Mouse (Mus musculus): Measurements from ENCODE around the gene Gnat3. TPM values are rescaled to one million over a fixed set of nuclear protein-coding genes. Genes with fewer than 3 reads are reported as not detected.
A peak's percentile ranks its signal among the peaks of the same experiment; 100 is the strongest.

The Gnat3 gene
- total RNA-seq, 2 experiments from 2014 or later = not detected

DNA sequence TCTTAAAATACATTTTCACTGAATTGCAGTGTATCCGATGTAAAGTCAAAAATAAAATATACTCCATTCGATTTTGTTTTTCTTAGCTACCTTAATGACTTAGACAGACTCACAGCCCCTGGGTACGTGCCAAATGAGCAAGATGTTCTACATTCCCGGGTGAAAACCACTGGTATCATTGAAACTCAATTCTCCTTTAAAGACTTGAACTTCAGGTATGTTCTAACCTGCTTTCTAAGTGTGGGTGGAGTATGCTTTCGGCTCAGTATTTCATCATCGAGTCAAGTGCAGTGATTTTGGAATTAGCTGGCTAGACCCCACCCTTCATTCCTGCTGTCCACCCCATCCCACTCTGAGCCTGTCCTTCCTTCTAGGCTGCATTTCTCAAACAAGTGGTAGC, 41.3 kb downstream of the Gnat3 start:
- no peak for DNase-seq (ENCODE audit: low spot score in 2 of 2)
- intact Hi-C loops (cut with DNase I) = no loop called here

DNA sequence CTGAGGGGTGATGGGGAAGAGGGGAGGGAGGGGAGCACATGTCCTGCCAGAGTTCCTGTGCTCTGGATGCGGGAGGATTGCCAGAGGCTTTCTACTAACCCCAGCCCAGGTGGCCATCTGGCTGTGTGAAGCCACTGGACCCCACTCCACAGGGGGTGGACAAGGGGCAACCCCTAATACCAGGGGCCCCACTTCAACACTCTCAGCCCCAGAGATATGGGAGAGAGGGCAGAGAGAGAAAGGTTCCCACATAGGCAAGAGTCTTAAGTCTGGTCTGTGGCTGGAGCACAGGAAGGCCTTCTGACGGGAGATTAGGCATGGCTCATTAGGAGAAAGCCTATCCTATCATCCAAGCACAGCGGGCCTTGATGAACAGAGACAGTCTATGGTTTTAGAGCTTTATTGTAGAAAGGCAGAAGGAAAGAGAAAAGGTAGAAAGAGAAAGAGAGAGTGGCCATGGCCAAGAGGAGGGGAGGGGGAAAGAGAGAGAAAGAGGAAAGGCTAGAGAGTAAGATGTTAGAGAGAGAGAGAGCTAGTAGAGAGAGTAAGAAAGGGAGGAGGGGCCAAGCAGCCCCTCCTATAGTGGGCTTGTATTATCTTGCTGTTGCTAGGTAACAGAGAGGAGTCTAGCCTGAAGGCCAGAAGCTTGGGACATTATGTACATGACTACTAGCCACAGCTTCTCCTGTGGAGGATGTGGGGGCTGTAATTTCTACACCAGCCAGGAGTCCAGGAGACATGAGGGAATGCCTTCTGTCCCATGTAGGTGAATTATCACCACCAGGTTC, 42.7 kb downstream of the Gnat3 start:
- no peak for DNase-seq (ENCODE audit: low spot score in 2 of 2)
- intact Hi-C loops (cut with DNase I) = no loop called here

DNA sequence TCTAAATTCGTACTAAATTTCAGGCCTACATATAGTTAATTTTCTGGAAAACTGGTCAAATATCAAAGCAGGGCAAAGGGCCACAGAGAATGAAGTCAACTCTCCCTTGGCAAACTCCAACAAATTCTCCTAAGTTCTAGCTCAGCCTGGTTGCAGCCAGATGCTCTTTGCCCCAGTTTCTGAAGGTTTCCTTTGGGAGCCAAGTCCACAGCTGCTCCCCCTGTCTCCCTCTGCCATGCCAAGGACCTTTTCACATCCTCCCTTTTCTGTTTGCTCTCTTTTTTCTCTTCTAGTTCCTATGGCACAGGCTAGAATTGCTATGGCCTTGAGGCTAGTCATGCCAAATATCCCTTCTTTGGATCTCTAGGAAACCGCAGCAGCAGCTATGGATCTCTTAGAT, 43.8 kb downstream of the Gnat3 start:
- intact Hi-C loops (cut with DNase I) = no loop called here

DNA sequence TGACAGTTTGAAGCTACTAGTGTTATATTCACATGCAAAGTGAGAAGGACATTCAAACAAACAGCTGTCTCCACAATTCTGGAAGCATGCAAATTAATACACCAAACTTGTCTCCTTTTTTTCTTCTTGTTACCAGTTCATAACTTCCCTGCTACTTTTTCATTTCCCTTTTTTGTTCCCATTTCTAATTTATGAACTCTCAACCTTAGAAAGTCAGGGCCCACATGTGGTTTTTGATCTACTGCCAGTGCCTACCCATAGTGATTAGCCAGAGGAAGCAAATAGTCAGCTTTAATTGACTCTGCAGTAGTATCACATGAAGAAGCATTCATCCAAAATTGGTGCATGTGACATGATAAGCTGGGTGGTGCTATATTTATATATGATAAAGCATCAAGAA, 44.7 kb downstream of the Gnat3 start:
- no peak for DNase-seq (ENCODE audit: low spot score in 2 of 2)
- intact Hi-C loops (cut with DNase I) = no loop called here

More for the DNA sequence above, 43.8 kb downstream of the Gnat3 start:
- DNase-seq (ENCODE audit: low spot score in 2 of 2) = no peak

DNA sequence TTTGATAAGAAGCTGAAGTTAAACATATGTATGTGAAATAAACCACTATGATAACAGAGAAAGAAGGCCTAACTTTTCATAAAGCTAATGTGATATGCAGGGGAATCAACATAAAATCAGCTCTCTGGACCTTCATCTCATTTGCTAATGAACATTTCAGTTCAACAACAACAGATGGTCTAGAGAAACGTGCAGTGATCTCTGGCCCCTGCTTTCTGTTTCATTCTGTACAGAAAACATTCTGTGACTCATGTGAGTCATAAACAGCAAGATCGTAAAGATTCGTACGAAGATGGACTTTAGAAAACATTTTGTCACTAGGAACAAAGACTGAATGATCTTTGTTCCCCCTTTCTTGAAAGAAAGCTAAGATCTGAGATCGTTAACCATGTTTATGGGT, 48.0 kb downstream of the Gnat3 start:
- intact Hi-C loops (cut with DNase I) = no loop called here
- no peak for DNase-seq (ENCODE audit: low spot score in 2 of 2)

DNA sequence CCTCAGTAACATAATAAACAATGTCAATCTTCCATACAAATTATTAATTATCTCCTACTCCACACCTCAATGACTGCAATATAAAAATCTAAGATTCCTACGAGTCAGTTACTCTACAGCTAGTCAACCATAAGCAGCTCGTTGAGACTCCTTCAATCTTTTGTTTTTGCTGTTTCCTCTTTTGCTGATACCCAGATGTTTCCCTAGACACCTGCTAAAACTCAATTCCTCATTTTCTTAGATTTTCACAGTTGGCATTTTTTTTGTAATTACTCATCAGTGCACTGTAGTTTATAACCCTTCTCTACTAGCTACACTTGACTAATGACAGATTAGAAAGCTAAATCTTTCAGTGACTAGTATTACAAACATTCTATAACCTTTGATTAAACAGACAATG, 50.8 kb downstream of the Gnat3 start:
- DNase-seq (ENCODE audit: low spot score in 2 of 2) = no peak
- intact Hi-C loops (cut with DNase I) = no loop called here

DNA sequence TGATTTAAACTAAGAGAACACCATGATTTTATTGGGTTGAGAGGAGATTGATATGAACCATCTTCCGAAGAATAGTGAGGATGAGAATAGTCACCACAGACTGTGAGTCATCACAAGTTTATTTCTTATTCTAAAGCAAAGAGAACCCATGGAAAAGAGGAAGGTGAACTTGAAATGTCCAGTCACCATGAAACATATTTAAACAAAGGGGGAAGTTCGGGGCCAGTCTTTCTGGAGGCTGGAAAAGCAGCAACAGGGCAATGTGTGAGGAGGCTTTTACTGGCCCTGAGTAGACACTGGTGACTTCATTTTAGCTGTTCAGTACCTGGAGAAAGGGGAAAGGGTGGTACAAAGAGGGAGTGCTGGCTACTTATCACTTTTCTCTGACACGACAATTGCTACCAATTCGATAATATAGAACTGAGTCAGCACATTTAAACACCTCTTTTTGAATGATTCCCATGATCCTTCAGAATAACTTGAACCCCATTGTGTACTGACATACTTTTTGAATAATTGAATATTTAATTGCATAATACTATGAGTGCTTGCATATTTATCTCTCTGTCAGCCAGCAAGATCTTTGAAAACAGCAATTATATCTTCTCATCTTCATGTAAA, 52.0 kb downstream of the Gnat3 start:
- intact Hi-C loops (cut with DNase I) = no loop called here
- DNase-seq (ENCODE audit: low spot score in 2 of 2) = no peak

DNA sequence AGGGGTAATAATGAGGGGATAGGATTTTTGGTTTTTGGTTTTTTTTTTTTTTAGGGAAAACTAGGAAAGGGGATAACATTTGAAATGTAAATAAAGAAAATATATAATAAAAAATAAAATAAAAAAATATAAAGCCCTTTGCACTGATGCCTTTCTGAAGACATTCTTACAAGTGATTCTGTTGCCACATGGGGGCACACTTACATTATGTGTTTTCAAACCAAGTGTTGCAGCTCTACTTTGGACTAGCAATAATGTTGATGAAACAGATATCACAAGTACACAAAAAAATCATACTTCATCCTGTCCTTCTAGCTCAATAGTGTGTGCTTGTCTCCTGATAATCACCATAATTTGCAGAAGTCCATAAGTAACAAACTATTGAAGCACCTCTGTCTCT, 61.0 kb downstream of the Gnat3 start:
- intact Hi-C loops (cut with DNase I) = loop anchor here (5.0 kb wide), 1 partner anchor 424 kb away; no protein-coding TSS in a partner anchor
- peak; percentile 47 to 66 for DNase-seq (ENCODE audit: low spot score in 2 of 2)

DNA sequence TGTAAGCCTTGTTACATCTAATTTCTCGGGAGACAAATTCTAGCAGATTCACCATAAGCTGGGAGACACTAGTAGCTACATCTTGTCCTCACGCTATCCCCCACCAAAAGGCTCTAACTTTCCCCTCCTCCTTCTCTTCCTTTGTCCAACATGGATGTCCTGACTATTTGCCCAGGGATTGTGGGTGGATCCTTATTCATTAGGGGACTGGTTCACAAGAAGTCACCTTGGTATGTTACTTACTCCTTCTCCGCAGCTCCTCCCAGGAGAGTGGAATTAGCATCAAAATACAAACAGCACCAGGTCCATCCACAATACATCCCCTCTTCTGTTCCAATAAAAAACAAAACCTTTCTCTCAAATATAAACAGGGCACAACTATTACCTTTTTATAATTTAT, 65.2 kb downstream of the Gnat3 start:
- intact Hi-C loops (cut with DNase I) = no loop called here
- DNase-seq (ENCODE audit: low spot score in 2 of 2) = no peak

DNA sequence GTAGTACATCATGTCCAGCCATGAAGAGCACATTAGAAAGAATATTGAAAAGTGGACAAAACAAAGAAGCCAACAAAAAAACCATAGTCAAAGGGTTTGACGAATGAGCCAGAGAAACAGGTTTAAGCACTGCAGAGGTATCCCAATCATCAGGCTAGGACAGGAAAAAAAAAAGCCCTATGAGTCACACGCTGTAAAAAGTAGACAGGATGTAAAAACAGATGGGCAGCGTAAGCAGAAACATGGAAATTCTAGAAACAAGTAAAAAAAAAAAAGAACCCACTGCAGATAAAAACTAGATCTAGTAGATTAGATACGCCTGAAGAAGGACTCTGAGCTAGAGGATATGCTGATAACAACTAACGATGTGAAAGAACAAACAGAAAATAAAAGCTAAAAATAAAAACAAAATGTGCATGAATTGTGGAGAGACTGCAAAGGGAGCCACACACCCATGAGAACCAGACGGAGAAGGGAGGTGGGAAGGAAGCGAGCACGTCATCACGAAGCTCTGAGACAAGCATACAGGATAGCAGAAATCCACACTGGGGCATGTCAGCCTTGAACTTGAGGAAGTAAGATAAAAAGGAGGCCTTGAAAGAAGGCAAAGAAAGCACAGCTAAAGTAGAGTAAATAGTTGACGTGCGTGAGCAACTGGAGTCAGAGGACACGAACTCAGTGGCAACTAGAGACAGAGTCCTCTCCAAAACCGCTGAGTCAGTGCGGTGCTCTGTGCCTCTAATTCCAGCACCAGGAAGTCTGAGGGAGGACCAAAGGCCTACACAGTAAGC, 73.7 kb downstream of the Gnat3 start:
- peak in 1 of 2 experiments; percentile 20 for DNase-seq (ENCODE audit: low spot score in 2 of 2)
- intact Hi-C loops (cut with DNase I) = no loop called here

DNA sequence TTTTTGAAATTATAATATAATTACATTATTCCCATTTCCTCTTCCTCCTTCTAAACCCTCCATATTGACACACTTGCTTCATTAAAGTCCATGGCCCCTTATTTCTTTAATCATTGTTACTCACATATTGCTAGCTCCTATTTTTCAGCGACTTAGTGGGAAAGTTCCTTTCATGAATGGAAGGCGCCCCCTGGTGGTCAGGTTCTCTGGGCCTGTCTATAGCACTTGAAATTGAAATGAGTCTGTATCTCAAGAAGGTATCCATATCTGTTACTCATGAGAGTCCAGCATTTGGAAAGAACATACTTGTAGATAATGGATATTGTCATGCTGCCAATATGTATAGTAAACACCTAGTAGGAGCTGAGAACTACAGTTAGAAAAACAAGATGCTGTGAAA, 80.7 kb downstream of the Gnat3 start:
- intact Hi-C loops (cut with DNase I) = loop anchor here (2.0 kb wide), 1 partner anchor 226 kb away; no protein-coding TSS in a partner anchor

DNA sequence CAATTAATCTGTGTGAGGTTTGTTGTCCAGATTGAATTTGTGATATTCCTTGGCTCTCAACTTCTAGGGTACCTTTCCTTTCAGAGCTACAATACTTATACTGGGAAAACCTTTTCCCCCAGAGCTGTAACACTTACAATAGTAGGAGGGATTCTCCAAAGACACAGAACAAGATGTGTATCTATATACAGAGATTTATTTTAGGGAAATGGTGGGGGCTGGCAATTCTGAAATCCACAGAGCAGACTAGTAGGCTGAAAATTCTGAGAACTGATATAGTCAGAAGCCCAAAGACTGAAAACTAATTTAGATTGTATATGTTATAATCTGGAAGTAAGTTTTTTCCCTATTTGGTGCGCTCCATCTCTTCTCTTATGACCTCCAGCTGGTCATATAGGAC, 86.5 kb downstream of the Gnat3 start:
- DNase-seq (ENCODE audit: low spot score in 2 of 2) = peak; percentile 12 to 39
- intact Hi-C loops (cut with DNase I) = no loop called here

More for the DNA sequence above, 80.7 kb downstream of the Gnat3 start:
- DNase-seq (ENCODE audit: low spot score in 2 of 2) = peak in 1 of 2 experiments; percentile 58

DNA sequence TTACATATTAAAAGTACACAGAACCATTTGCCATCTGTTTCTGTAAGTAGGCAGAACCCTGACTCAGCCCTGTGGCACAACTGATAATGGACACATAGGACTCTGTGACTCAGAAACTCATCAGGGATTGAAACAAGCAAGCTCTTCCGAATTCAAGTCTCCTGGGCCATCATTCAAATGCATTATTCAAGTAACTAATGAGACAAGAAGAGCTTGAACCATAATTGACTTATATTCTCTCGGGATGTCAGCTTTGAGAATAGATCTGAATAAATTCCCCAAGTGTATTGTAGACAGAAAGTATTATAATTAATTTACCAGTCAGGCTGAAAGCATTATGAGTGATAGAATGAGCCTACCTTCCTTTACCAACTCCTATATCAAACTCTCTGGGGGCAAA, 93.0 kb downstream of the Gnat3 start:
- DNase-seq (ENCODE audit: low spot score in 2 of 2) = no peak
- intact Hi-C loops (cut with DNase I) = no loop called here

Other genes with a start within 250 kb of the Gnat3 start
- gene Cd36, start 73.7 kb upstream of the Gnat3 start, total RNA-seq (2021) = 1 to 10 TPM; 2.8 to 3.6 TPM

All from left cerebral cortex, postnatal 14 days (tissue).